Mouse (Mus musculus) kidney, postnatal 25 days (tissue): ENCODE measurements at regions not wholly inside any gene's neighbourhood (a gene's known extent, or its start where the extent isn't known, plus 50 kb on each side); places are given as distances from the start of the nearest gene placed in this dataset.

Experiments used
- DNase-seq, 2 experiments: peaks; one replicate each; pipeline ENCODE4 v3.0.0; 2021; ENCODE audit warnings: mixed read lengths in 2 of 2

DNA sequence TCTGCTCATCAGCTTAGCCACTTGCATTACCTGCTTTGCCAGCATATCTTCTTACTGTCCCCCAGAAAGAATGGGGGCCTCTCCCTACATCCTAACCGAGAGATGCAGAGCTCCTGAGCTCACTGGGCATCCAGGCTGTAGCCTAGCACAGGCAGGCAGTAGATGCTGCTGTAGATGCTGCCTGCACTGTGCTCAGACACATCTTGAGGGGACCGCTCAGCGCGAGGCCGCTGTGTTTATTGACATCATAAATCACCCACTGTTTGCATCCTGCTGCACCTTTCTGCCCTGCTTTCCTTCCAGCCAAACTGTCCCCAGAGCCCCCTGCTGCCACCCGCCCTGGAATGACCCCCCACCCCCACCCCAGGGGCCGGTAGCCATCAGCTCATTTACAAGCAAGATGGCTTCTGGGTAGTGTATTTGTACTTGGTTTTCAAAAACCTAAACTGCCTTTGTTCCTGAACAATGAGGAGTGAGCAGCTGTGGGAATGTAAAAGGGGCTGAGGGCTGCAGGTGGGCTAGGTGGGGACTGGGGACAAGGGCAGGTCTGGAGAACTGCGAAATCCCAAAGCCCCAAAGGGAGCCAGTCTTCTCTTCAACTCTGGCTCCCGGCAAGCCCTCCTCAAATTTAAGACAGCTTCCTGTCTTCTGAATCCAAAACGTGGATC is 233.2 kb downstream of the Bcor start:
- no peak for DNase-seq

DNA sequence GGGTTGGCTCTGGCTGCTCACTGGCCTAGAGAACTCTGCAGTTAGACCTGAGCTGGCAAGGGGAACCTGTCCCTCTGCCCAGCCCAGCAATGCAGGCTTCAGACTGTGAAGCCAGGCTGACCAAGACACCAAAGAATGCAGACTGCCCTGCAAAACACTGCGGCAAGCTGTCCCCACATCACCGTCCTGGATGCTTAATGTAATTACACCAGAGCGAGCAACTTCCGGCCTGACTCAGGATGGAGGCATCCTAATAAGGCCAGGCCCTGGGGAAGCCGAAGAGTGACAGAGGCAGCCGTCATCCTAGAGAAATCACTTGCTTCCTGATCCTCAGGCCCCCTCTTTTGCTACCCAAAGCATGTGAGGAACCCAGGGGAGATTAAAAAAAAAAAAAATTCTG is 230.7 kb downstream of the Bcor start:
- DNase-seq, result no peak

DNA sequence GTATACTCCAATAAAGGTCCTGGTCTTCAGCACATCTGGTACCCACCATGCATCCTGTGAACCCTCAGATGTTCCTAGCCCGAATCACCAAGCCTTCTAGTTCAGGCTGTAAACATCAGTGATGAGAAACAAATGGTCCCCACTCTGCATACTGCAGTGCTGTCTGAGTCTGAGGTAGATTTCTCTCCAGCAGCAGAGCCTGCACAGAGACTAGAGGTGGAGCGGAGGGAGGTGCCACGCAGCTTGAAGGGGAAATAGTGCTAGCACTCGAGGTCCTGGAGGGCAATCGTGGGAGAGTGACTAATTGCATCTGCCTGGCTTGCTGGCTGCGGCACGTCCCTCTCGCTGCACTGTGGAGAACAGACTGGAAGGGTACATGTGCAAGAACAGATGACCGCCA is 228.7 kb downstream of the Bcor start:
- peak in 1 of 2 experiments; percentile 42 for DNase-seq

DNA sequence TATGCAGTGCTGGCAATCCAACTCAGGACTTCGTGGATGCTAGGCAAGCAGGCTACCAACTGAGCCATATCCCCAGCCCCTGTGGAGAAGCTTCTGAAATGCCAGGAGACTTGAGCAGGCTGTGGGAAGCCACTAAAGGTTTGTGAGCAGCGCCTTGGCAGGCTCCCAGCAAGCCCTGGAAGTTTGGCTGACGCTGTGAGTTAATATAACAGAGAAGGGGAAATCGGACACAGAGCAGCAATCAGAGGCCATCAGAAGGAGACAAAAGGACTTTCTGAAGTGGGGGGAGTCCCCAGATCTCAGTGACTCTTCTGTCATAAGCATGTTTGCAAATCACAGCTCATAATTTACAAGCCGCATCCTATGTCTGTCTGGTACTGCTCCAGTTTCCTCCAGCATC is 224.8 kb downstream of the Bcor start:
- peak; percentile 80 to 85 for DNase-seq

DNA sequence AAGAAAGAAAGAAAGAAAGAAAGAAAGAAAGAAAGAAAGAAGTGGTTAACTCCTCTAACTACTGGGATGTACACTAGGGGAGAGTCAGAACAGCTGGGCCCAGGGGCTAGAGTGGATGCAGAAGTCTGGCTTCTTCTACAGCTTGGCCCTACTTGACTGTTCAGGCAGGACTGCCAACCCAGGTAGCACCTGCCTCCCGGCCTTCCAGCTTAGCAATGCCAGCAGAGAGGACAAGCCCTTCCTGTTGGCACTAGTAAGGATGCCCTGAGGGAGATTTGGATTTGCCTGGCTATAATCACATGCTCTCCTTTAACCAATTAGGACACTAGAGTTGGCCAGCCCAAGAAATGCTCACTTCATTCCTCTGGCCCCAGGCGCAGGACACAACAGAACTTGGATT is 219.9 kb downstream of the Bcor start:
- DNase-seq, result peak in 1 of 2 experiments; percentile 44

DNA sequence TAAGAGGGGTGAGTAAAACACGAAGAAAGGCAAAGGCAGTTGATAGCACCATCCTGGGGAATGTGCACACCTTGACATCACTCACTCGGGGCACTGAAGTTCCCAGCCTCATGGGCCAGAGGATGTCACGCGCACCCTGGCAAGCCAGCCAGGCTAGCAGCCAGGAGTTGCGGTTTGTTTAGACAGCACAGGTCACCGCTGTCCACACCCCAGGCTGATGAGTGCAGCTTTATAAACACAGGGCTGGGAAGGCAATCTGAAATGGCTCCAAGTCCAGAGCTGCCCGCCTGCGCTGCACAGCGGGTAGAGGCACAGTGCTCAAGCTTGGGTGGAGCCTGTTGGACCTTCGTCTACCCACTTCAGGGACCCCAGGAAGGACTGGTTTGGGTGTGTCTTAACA is 216.8 kb downstream of the Bcor start:
- peak; percentile 37 to 59 for DNase-seq

DNA sequence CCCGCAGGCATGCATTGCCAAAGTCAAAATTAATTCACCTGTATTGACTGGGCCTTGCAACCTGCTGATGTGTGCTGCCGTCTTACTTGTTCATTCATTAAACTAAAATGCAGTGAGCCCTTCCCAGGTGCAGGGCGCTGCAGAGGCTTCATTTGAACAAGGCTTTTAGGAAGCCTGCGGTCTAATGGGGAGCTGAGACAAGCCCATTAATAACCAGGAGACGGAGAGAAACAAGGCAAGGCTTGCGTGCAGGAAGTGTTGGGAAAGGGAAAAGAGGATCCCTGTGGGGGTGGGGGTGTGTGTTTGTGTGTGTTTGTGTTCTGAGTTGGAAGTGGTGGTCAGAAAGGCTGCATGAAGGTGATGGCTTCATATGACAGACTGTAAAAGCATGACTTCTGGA is 215.6 kb downstream of the Bcor start:
- DNase-seq, result no peak

DNA sequence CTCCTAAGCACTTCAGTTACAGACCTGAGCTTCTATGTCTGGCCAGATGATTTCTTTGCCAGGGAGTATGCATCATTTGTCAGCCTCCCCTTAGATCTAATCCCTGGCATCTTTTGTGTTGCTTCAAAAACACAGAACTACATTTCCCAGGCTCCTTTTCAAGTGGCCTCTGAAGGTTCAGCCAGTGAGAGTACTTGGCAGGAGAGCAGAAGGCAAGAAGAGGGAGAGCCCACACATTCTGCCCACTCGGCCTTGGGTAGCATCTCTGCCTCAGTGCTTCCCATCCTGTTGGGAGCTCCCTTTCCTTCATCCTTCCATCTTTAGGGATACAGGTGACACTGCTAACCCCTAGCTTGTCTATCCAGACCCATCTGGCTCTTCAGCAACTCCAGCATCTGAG is 214.9 kb downstream of the Bcor start:
- DNase-seq, result no peak

DNA sequence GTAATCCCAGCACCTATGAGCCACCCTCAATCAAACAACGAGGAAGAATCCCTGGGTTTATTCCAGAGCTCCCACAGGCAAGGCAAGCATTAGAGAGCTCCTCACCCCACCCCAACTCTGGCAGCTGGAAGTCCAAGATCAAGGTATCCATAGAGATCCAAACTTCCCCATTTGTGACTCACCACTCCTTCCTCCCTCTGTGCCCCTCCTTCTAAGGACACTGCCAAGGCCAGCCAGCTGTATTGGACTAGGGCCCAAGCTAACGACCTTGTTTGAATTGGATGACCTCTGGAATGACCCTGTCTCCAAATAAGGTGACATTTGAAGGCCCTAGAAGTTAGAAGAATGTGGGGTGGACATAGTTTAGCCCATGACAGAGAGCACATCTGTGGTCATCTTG is 208.0 kb downstream of the Bcor start:
- DNase-seq, result peak; percentile 45 to 56

DNA sequence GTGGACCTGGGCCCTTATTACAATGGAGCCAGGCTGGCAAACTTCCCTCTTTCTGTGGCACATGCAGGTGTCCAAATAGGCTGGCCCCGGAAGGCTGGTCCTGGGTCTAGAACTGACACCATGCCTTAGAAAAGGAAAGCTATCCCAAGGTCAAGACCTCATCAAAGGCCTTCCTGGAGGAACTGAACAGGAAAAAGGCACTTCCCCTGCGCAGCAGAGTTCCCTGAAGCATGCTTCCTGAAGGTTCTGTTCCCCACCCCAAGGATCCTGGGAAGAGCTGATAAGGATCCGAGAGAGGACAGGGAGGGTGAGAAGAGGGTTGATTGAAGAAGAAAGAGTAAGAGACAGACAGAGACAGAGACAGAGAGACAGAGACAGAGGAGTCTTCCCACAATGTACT is 204.0 kb downstream of the Bcor start:
- peak; percentile 43 to 59 for DNase-seq

DNA sequence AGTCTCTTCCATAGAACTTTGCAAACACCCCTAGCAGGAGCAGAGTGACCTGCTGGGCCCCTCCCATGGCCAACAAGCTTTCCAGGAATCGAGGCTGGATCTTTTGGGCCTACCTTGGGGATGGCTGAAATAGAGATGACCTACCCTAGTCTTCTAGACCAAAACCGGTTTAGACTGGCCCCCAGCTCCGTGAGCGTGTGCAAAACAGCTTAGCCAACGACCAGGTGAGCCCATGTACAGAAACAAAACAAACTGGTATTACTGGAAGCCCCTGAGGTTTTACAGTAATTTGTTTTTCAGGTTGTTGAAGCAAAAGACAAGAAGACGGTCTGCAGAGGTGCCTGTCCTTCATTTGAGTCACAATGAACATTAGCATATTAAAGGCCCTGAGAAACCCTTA is 203.1 kb downstream of the Bcor start:
- no peak for DNase-seq

DNA sequence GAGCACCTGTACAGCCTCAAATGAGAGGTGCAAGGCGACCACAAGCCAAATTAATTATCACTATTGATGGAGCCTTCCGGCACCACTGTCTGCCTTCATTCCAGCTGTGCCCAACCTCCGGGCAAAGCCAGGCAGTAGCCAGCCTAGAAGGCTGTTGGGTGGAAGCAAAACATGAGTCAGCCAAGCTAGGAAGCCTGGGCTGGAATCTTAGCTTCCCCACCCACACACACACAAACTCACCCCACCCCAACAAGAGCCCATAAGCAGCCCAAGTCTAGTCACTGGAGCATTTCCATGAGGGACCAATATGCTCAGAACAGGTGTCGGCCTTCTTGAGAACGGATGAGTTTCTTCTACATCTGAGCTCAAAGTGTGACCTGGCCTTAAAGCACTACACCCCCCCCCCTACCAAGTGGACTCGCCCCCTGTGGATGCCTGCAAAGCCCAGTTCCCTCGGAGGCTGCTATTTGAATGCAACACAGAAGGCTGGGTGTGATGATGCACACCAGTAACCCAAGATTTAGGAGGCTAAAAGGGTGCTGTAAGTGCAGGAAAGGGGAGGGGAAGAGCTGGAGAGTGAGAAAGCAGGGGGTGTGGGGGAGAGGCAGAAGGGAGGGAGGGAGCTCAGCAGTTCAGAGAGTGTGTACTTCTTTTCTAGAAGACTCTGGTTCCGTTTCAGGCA is 200.1 kb downstream of the Bcor start:
- DNase-seq, result no peak

DNA sequence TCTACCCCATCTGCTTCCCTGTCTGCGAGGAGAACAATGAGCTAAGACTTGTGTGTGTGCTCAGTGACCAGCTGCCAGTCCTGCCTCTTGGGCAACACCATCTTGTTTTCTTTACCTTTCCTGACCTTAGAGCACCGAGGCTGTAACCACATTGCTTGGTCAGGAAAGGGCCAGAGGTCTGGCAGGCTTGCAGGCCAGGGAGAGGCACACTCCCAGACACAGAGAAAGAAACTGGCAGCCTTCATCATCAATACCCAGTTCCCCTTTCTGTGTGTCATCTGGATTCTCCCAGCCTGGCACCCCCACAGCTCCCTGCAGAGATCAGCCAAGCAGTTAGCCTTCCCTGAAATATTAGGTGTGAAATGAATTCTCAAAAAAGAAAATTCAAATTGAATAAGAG is 198.8 kb downstream of the Bcor start:
- no peak for DNase-seq

DNA sequence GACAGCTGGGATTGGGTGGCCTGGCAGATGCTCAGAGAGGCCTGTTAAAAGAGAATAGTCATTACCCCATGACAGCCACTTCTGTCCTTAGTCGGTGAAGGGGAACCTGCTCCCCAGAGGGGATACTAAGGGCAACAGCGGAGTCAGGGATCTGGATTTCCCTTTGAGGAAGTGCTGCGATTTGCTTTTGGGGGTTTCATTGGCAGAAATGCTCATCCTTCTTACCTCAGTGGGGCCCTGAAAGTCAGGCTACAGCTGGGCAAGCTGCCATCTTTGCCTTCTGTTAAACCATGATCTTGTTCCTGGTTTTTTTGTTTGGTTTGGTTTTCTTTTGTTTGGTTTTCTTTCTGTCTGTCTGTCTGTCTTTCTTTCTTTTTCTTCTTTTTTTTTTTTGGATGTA is 195.7 kb downstream of the Bcor start:
- DNase-seq, result no peak

DNA sequence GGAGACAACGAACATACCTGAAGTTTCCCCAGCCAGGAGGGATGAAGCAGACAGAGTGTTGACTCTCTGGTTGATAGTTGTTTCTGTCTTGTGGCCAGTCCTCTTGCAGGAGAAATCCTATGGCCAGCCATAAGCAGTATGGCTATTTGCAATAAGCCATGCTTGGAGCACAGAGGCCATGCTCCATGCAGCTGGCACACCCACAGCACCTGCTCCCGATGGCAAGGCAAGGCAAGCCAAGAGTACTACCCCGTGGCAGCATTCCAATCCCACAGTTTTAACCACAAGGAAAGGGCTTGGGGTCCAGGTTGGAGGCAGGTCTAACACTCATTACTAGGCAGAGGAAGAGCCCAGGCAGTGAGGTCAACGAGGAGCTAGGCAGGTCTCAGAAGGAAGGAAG is 181.5 kb downstream of the Bcor start:
- DNase-seq, result no peak

DNA sequence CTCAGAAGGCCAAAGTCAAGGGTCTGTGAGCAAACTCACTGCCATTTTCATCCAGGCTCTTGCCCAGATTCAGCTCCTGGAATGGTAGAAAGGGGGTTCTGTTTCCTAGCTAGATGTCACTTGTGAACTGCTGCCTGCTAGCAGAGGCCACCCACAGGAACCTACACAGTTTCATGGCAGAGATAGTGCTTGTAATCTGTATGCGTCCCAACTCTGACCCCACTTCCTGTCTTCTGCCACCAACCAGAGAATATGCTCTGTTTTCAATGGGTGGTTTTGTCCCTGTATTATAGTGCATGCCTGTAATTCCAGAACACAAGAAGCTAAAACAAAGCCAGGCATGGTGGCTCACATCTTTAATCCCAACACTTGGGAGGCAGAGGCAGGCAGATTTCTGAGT is 176.9 kb downstream of the Bcor start:
- DNase-seq, result no peak
